Mouse (Mus musculus): Measurements from ENCODE around the gene Acrbp.

The Acrbp gene

GRCm38 (mm10) chr6:125071170-125071895, 21.8 kb downstream of the Acrbp start:
- DNase-seq (ENCODE audit: low spot score in 2 of 2) = peak; percentile 62 to 69

- DNase-seq (ENCODE audit: low spot score in 2 of 2) = no peak
Observed at GRCm38 (mm10) chr6:125071896-125072279, 22.4 kb downstream of the Acrbp start.

GRCm38 (mm10) chr6:125073825-125074224, 24.3 kb downstream of the Acrbp start:
- DNase-seq (ENCODE audit: low spot score in 2 of 2) = no peak

GRCm38 (mm10) chr6:125081394-125081793, 31.9 kb downstream of the Acrbp start:
- no peak for DNase-seq (ENCODE audit: low spot score in 2 of 2)

GRCm38 (mm10) chr6:125081797-125082560, 32.5 kb downstream of the Acrbp start:
- DNase-seq (ENCODE audit: low spot score in 2 of 2) = no peak

- DNase-seq (ENCODE audit: low spot score in 2 of 2) = no peak
Observed at GRCm38 (mm10) chr6:125082801-125083386, 33.4 kb downstream of the Acrbp start.

GRCm38 (mm10) chr6:125084424-125084823, 34.9 kb downstream of the Acrbp start:
- peak; percentile 60 to 69 for DNase-seq (ENCODE audit: low spot score in 2 of 2)

GRCm38 (mm10) chr6:125087937-125088336, 38.4 kb downstream of the Acrbp start:
- no peak for DNase-seq (ENCODE audit: low spot score in 2 of 2)

GRCm38 (mm10) chr6:125088561-125089321, 39.3 kb downstream of the Acrbp start:
- DNase-seq (ENCODE audit: low spot score in 2 of 2) = no peak

- DNase-seq (ENCODE audit: low spot score in 2 of 2) = no peak
Observed at GRCm38 (mm10) chr6:125089521-125090321, 40.2 kb downstream of the Acrbp start.

- no peak for DNase-seq (ENCODE audit: low spot score in 2 of 2)
Observed at GRCm38 (mm10) chr6:125090341-125091085, 41.0 kb downstream of the Acrbp start.

- no peak for DNase-seq (ENCODE audit: low spot score in 2 of 2)
Observed at GRCm38 (mm10) chr6:125092372-125092771, 42.9 kb downstream of the Acrbp start.

- no peak for DNase-seq (ENCODE audit: low spot score in 2 of 2)
Observed at GRCm38 (mm10) chr6:125094843-125095242, 45.4 kb downstream of the Acrbp start.

- peak; percentile 90 to 92 for DNase-seq (ENCODE audit: low spot score in 2 of 2)
Observed at GRCm38 (mm10) chr6:125095391-125096278, 46.1 kb downstream of the Acrbp start, which contains the start of gene Chd4. Chd4 (plus strand) TSS chr6:125095981.

- no peak for DNase-seq (ENCODE audit: low spot score in 2 of 2)
Observed at GRCm38 (mm10) chr6:125096279-125096596, 46.7 kb downstream of the Acrbp start.

GRCm38 (mm10) chr6:125096597-125097345, 47.3 kb downstream of the Acrbp start:
- peak; percentile 28 to 48 for DNase-seq (ENCODE audit: low spot score in 2 of 2)

GRCm38 (mm10) chr6:125097346-125097689, 47.8 kb downstream of the Acrbp start:
- no peak for DNase-seq (ENCODE audit: low spot score in 2 of 2)

GRCm38 (mm10) chr6:125097951-125098350, 48.5 kb downstream of the Acrbp start:
- DNase-seq (ENCODE audit: low spot score in 2 of 2) = no peak

- DNase-seq (ENCODE audit: low spot score in 2 of 2) = no peak
Observed at GRCm38 (mm10) chr6:125098513-125098912, 49.0 kb downstream of the Acrbp start.

Measured in natural killer cell, adult 2 months (primary cell).